Mouse (Mus musculus) heart, embryonic 14.5 days (tissue): ENCODE measurements around the gene Eea1. TPM values are rescaled to one million over a fixed set of nuclear protein-coding genes. Genes with fewer than 3 reads are reported as not detected.

Source experiments
- ATAC-seq: fragments of 200-750 bp; cut with Nextera tagmentation; 2 replicates; pipeline ENCODE4 v1.8.0; 2017; ENCODE audit warnings: low read depth, moderate TSS enrichment; ENCODE audit not compliant: insufficient number of reproducible peaks, insufficient read depth, low FRiP score
- H3K27ac ChIP-seq, 2 experiments: fragments of 200-500 bp in 1 of 2; fragments of 300-500 bp in 1 of 2; sonication (generic) in 1 of 2; replicated peaks in 1 of 2; 2 replicates each; pipeline ENCODE4 v1.5.1; 2012 to 2014; ENCODE audit warnings: low read depth in 2 of 2, low read length in 2 of 2, control low read depth in 1 of 2, mild to moderate bottlenecking in 1 of 2, mixed read lengths in 1 of 2; ENCODE audit not compliant: control insufficient read depth in 1 of 2, insufficient read depth in 1 of 2
- H3K27me3 ChIP-seq: fragments of 300-500 bp; sonication (generic); 2 replicates; pipeline ENCODE4 v1.6.1; 2014; ENCODE audit warnings: mild to moderate bottlenecking, low read length, control low read depth; ENCODE audit not compliant: control insufficient read depth, insufficient read depth
- H3K36me3 ChIP-seq: fragments of 300-500 bp; sonication (generic); 2 replicates; pipeline ENCODE4 v1.6.1; 2014; ENCODE audit warnings: mild to moderate bottlenecking, control low read depth, low read length, mixed read lengths; ENCODE audit not compliant: control insufficient read depth, insufficient read depth
- H3K4me1 ChIP-seq, 2 experiments: fragments of 200-500 bp in 1 of 2; fragments of 300-500 bp in 1 of 2; sonication (generic) in 1 of 2; 2 replicates each; pipeline ENCODE4 v1.6.1; 2012 to 2014; ENCODE audit warnings: low read length in 2 of 2, control low read depth in 1 of 2, mixed read lengths in 1 of 2; ENCODE audit not compliant: control insufficient read depth in 2 of 2, insufficient read depth in 2 of 2
- H3K4me2 ChIP-seq: fragments of 300-500 bp; sonication (generic); 2 replicates; pipeline ENCODE4 v1.6.1; 2014; ENCODE audit warnings: mild to moderate bottlenecking, low read length
- H3K4me3 ChIP-seq, 2 experiments: fragments of 200-500 bp in 1 of 2; fragments of 300-500 bp in 1 of 2; sonication (generic) in 1 of 2; 2 replicates each; pipeline ENCODE4 v1.5.1; 2012 to 2014; ENCODE audit warnings: low read length in 2 of 2, mild to moderate bottlenecking in 2 of 2, control low read depth in 1 of 2, low read depth in 1 of 2, moderate library complexity in 1 of 2; ENCODE audit not compliant: control insufficient read depth in 1 of 2, insufficient read depth in 1 of 2
- H3K9ac ChIP-seq: fragments of 300-500 bp; sonication (generic); 2 replicates; pipeline ENCODE4 v1.6.1; 2014; ENCODE audit warnings: mild to moderate bottlenecking, low read length
- H3K9me3 ChIP-seq: fragments of 300-500 bp; sonication (generic); 2 replicates; pipeline ENCODE4 v1.6.1; 2016; ENCODE audit warnings: low read length, control low read depth; ENCODE audit not compliant: control insufficient read depth
- WGBS: fragments of 180-500 bp; shearing (Covaris S2); extraction: QIAGEN DNeasy Blood & Tissue Kit; methylation state at CpG from one replicate; pipeline ENCODE4 v1.1.7; 2014; 5-methylcytosine and 5-hydroxymethylcytosine counted together
- polyA plus RNA-seq: library from polyadenylated mRNA; unstranded; fragments of >200 nt; fragmentation: Nextera tagmentation; extraction: Ambion mirVana; gene quantifications from 2 replicates; pipeline ENCODE4 v1.2.1, GENCODE M21; 2014

Eea1 gene
- polyA plus RNA-seq, 1 experiment from 2014 or later, result 24.3 TPM

DNA sequence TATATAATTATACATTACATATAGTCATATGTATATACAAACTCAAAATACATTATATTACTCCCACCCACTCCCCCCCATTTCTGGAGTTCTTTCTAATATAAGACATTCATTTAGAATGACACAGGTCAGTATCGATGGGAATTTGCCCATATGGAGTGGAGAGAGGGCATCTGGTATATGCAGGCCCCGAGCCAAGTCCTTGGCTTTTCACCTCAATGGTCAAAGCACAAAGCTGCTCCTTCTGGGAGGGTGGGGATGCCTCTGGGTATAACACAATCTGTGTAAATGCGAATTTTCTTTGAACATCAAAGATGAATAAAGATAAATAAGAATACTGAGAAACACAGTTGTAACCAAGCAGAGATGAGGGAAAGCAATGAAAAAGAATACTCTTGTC, 149.9 kb downstream of the Eea1 start:
- no peak overlapping the region for H3K4me3 ChIP-seq
- peaks cover 0 to 10% of the 10 kb centered on the region in 2 experiments; a peak in 2 of 4 replicates for H3K4me1 ChIP-seq
- H3K9me3 ChIP-seq, result no peaks in the 10 kb centered on the region
- 77% methylated on average over 3 of the region's 3 CpGs for WGBS
- no peak for ATAC-seq
- no peak overlapping the region for H3K4me2 ChIP-seq
- H3K36me3 ChIP-seq, result no peaks in the 10 kb centered on the region
- H3K9ac ChIP-seq, result no peak overlapping the region
- H3K27ac ChIP-seq, result no peak overlapping the region
- no peaks in the 10 kb centered on the region for H3K27me3 ChIP-seq

GRCm38 (mm10) chr10:96093890-96094531, 153.6 kb downstream of the Eea1 start:
- Histone ChIP-seq H3K4me3 (no peak overlapping the region), H3K36me3 (no peaks in the 10 kb centered on the region), H3K9me3 (no peaks in the 10 kb centered on the region), H3K4me1 (peaks cover 0 to 10% of the 10 kb centered on the region in 2 experiments; a peak in 2 of 4 replicates), H3K27ac (no peak overlapping the region), H3K4me2 (no peak overlapping the region), H3K9ac (no peak overlapping the region), H3K27me3 (no peaks in the 10 kb centered on the region)
- whole genome bisulfite sequencing, result 5% methylated on average over 2 of the region's 2 CpGs
- no peak for ATAC-seq

DNA sequence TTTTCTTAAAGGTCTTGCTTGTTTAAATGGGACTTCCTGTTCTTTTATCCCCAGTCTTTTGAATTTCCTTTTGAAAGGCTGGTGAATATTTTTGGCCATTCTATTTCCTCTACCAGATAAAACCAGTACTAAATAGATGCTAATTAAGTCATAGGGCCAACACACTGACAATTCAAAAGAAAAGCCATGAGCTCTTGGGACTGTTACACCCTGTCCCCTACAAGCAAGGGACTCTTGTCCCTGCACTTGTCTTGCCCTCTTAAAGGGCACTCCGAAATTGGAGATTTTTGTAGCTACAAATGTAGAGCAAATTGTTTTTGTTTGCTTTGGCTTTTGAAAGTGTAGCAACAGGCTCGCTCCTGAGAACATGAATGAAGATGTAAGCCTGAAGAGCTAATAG, 154.1 kb downstream of the Eea1 start:
- no peaks in the 10 kb centered on the region for H3K27me3 ChIP-seq

More for the DNA sequence above, 154.1 kb downstream of the Eea1 start:
- Histone ChIP-seq H3K9ac (no peak overlapping the region), H3K4me1 (peaks cover 0 to 10% of the 10 kb centered on the region in 2 experiments; a peak in 2 of 4 replicates), H3K27ac (no peak overlapping the region), H3K36me3 (no peaks in the 10 kb centered on the region), H3K9me3 (no peaks in the 10 kb centered on the region), H3K4me3 (no peak overlapping the region), H3K4me2 (no peak overlapping the region)
- no peak for ATAC-seq
- 69% methylated on average over 2 of the region's 2 CpGs for WGBS

Other genes starting within 250 kb of the Eea1 start
- gene Gm33543, start 97.7 kb upstream of the Eea1 start, polyA plus RNA-seq, result 0.13 TPM in 1 of 2 replicates, not detected in the other
- not detected in 2 replicates for gene Gm5426, start 196.0 kb downstream of the Eea1 start, polyA plus RNA-seq